Mouse (Mus musculus) embryonic fibroblast, embryonic 13.5 days (primary cell): ENCODE data around the gene Itga4.

ENCODE experiments used
- CTCF ChIP-seq: IDR thresholded peaks from 2 replicates; pipeline ENCODE4 v1.5.1; 2011; ENCODE audit warnings: mild to moderate bottlenecking, control low read depth, low read length, moderate library complexity, borderline replicate concordance; ENCODE audit not compliant: insufficient read depth
- POLR2A ChIP-seq: IDR thresholded peaks from 2 replicates; pipeline ENCODE4 v1.6.1; 2011; ENCODE audit warnings: low read depth, mild to moderate bottlenecking, control low read depth, low read length, moderate library complexity

GRCm38 (mm10) chr2:79315108-79315507 lies 59.9 kb downstream of the Itga4 start:
- TF ChIP-seq CTCF (no peak), POLR2A (no peak)
